Mouse (Mus musculus): ENCODE data around the gene Nedd9. TPM values are rescaled to one million over a fixed set of nuclear protein-coding genes. Genes with fewer than 3 reads are reported as not detected.

The Nedd9 gene
- total and polyA plus RNA-seq, 2 experiments from 2014 or later = 12.6 to 30.5 TPM

DNA sequence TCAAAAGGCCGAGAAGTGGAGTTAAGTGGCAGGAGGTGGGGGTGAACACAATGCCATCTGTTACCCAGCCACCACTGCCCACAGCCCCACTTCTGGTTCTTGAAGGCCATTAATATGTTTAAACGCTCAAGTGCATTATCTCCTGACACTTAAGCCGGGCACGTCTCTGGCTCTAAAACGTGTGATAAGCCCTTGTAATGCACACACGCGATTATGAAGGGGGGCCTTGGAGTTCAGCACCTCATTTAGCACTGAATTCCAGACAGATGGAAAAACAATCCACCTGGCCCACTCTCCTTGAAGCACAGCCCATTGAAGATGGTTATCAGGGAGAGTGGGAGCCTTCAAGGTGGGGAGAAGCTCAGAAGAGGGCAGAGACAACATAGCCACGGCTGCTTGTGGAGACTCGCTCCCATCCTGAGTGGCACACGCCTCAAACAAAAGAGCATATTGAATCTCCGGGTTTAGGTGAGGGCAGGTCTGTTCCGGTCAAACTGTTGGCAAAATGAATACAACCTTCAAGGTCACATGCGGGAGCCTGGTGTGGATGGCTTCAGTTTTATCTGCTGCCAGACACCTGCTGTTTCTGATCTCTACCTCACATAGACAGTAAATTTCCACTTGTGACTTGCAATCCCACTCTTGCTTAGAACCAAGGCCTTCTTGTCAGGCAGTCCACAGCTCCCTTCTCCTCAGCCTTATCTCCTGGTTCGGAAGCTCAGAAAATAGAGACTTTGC, 30.7 kb downstream of the Nedd9 start:
- H3K36me3 ChIP-seq (ENCODE audit: insufficient read depth) = no peaks in the 10 kb centered on the region
- H3K4me1 ChIP-seq (ENCODE audit: insufficient read depth) = no peaks in the 10 kb centered on the region
- no peak overlapping the region for H3K27ac ChIP-seq (ENCODE audit: low read depth, low read length)
- no peaks in the 10 kb centered on the region for H3K27me3 ChIP-seq (ENCODE audit: insufficient read depth, low read length)
- no peaks in the 10 kb centered on the region for H3K9me3 ChIP-seq (ENCODE audit: low read length)
- DNase-seq = no peak
- ATAC-seq = no peak
- no peak overlapping the region for H3K4me2 ChIP-seq (ENCODE audit: low read depth)
- no peak for TF ChIP-seq CTCF (IDR thresholded peaks at IDR 0.05; ENCODE audit: low read depth)
- WGBS = 68% methylated on average over 14 of the region's 14 CpGs
- H3K9ac ChIP-seq = no peak overlapping the region
- no peak overlapping the region for H3K4me3 ChIP-seq (ENCODE audit: low read depth, low read length)

DNA sequence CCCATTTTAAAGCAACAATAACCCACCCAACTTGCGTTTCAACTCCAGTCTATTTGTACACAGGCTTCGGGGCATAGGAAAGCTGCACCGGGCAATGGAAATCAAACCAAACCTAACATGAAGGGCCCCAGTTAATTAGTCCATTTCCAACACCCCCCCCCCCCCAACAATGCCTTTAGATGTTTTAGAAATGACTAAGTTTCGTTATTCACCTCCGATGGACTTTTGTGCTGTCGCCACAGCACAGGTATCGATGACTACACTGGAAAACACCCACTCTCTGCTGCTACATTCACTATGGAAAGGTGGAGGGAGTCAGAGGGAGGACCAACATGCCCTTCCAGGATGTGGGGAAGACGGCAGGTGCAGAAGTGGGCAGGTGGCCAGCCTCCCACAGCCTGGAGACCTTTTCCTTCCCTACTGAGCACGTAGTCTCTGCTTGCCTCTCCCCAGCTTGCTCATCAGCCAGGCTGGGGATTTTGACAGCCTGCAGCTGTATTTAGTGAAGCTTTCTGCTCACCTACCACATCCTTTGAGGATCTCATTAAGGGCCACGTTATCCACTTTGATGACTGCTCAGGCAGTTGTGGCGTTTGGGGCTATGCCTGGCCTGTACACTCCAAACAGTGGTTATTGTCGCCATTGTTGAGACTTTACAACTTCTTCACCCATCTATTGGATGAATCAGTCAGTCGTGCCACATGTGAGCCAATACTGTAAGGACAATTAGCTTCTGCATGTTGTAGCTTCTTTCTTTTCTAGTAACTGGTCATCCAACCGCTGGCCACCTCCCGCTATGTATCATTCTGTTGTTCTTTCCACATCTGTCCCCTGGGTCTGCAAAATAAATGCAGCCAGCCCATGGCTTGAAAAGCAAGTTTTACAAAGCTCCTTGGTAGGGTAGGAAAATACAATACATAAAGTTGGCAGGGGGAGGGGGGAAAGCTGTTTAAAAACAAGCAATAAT, 33.7 kb downstream of the Nedd9 start:
- no peaks in the 10 kb centered on the region for H3K4me1 ChIP-seq (ENCODE audit: insufficient read depth)
- no peaks in the 10 kb centered on the region for H3K27me3 ChIP-seq (ENCODE audit: insufficient read depth, low read length)
- 78% methylated on average over 15 of the region's 15 CpGs for WGBS
- no peak for ATAC-seq
- no peaks in the 10 kb centered on the region for H3K9me3 ChIP-seq (ENCODE audit: low read length)
- H3K27ac ChIP-seq (ENCODE audit: low read depth, low read length) = no peak overlapping the region
- no peak overlapping the region for H3K4me2 ChIP-seq (ENCODE audit: low read depth)
- TF ChIP-seq CTCF (IDR thresholded peaks at IDR 0.05; ENCODE audit: low read depth) = no peak
- no peak overlapping the region for H3K9ac ChIP-seq
- H3K4me3 ChIP-seq (ENCODE audit: low read depth, low read length) = no peak overlapping the region
- no peaks in the 10 kb centered on the region for H3K36me3 ChIP-seq (ENCODE audit: insufficient read depth)
- no peak for DNase-seq

DNA sequence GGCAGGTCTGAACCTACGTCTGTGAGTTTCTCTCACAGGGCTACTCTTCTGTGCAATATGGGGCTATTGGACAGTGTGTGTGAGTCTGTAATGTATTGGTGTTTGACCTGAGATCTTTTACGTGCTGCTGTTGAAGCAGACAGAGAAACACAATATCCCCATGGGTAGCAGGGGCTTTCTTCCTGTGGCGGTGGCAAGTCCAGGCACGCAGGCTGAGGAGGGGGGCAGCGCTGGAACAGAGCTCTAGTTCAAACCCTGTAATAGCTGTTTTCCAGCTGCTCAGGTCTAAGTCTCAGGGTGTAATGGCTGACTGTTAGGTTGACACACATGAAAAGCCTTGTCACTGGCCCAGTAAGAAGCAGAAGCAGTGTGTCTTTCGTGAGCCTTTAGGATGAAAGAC, 36.3 kb downstream of the Nedd9 start:
- Histone ChIP-seq H3K4me3 (ENCODE audit: low read depth, low read length) (no peak overlapping the region), H3K36me3 (ENCODE audit: insufficient read depth) (no peaks in the 10 kb centered on the region), H3K9ac (no peak overlapping the region), H3K9me3 (ENCODE audit: low read length) (no peaks in the 10 kb centered on the region), H3K27me3 (ENCODE audit: insufficient read depth, low read length) (no peaks in the 10 kb centered on the region), H3K27ac (ENCODE audit: low read depth, low read length) (no peak overlapping the region), H3K4me1 (ENCODE audit: insufficient read depth) (no peaks in the 10 kb centered on the region), H3K4me2 (ENCODE audit: low read depth) (no peak overlapping the region)
- ATAC-seq (no peak), DNase-seq (no peak)
- WGBS = 79% methylated on average over 6 of the region's 6 CpGs
- TF ChIP-seq CTCF (IDR thresholded peaks at IDR 0.05; ENCODE audit: low read depth) = no peak

DNA sequence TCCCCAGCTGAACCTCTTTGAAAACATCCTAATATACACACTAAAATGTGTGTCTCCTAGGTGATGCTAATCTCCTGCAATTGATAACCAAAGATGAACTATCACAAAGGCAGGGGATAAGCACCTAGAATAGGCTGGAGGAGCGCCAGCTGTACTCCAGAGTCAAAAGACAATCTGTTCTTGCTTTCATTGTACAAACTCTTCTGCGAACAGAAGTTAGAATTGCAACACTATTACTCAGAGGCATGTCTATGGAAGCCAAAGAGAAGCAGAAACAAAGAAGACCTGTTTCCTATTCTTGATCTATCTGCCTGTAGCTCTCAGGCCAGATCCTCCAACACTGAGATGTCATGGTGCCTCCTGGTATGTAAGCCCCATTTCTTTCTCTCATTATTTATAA, 38.0 kb downstream of the Nedd9 start:
- ATAC-seq (no peak), DNase-seq (no peak)
- 53% methylated on average over 2 of the region's 2 CpGs for WGBS
- no peak overlapping the region for H3K27ac ChIP-seq (ENCODE audit: low read depth, low read length)
- no peaks in the 10 kb centered on the region for H3K9me3 ChIP-seq (ENCODE audit: low read length)
- H3K36me3 ChIP-seq (ENCODE audit: insufficient read depth) = no peaks in the 10 kb centered on the region
- no peak overlapping the region for H3K4me2 ChIP-seq (ENCODE audit: low read depth)
- H3K27me3 ChIP-seq (ENCODE audit: insufficient read depth, low read length) = no peaks in the 10 kb centered on the region
- no peak overlapping the region for H3K4me3 ChIP-seq (ENCODE audit: low read depth, low read length)
- no peak overlapping the region for H3K9ac ChIP-seq
- TF ChIP-seq CTCF (IDR thresholded peaks at IDR 0.05; ENCODE audit: low read depth) = no peak
- H3K4me1 ChIP-seq (ENCODE audit: insufficient read depth) = no peaks in the 10 kb centered on the region

DNA sequence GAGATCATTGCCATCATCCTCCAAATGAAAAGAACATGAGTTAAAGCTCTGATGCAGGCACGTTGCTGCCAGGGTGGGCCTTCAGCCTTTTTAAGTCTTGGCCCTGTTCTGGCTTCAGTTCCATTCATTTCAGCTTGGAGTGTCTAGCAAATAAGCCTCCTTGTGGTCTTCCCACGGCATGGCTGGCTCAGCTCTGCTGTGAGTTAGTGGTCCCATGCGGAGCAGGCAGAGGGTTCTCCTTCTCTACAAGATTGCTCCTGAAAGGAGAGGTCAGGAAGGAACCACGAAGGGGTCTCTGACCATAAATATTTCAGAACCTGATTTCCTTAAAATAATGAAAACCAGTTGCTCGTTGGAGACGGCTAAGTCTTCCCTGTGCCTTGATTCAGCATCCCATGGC, 40.0 kb downstream of the Nedd9 start:
- DNase-seq (no peak), ATAC-seq (no peak)
- 68% methylated on average over 6 of the region's 6 CpGs for WGBS
- H3K9ac ChIP-seq = no peak overlapping the region
- H3K4me3 ChIP-seq (ENCODE audit: low read depth, low read length) = no peak overlapping the region
- TF ChIP-seq CTCF (IDR thresholded peaks at IDR 0.05; ENCODE audit: low read depth) = no peak
- no peaks in the 10 kb centered on the region for H3K9me3 ChIP-seq (ENCODE audit: low read length)
- no peaks in the 10 kb centered on the region for H3K27me3 ChIP-seq (ENCODE audit: insufficient read depth, low read length)
- H3K4me2 ChIP-seq (ENCODE audit: low read depth) = no peak overlapping the region
- H3K36me3 ChIP-seq (ENCODE audit: insufficient read depth) = no peaks in the 10 kb centered on the region
- H3K27ac ChIP-seq (ENCODE audit: low read depth, low read length) = no peak overlapping the region
- no peaks in the 10 kb centered on the region for H3K4me1 ChIP-seq (ENCODE audit: insufficient read depth)

DNA sequence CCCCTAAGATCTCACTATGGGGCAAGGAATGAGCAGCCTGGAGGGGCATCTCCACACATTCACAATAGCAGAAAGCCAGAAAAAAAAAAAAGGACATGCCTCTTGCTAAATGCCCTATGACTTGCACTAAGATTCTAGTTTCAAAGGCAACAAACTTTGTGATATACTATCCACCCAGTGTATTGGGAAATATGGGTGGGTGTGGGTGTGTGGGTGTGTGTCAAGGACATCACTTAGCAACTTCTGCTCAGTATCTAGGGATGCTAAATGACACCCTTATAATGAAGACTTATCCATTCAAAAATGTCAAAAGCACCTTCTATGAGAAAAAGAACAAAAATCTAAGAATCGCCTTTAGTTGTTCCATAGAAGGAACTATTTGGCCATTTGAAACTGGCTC, 40.6 kb downstream of the Nedd9 start:
- TF ChIP-seq CTCF (IDR thresholded peaks at IDR 0.05; ENCODE audit: low read depth) = no peak
- Histone ChIP-seq H3K36me3 (ENCODE audit: insufficient read depth) (no peaks in the 10 kb centered on the region), H3K27me3 (ENCODE audit: insufficient read depth, low read length) (no peaks in the 10 kb centered on the region), H3K9me3 (ENCODE audit: low read length) (no peaks in the 10 kb centered on the region), H3K4me2 (ENCODE audit: low read depth) (no peak overlapping the region), H3K9ac (no peak overlapping the region), H3K27ac (ENCODE audit: low read depth, low read length) (no peak overlapping the region), H3K4me1 (ENCODE audit: insufficient read depth) (no peaks in the 10 kb centered on the region), H3K4me3 (ENCODE audit: low read depth, low read length) (no peak overlapping the region)
- 95% methylated on average over 1 of the region's 1 CpGs for whole genome bisulfite sequencing
- DNase-seq (no peak), ATAC-seq (no peak)
